Mouse (Mus musculus): ENCODE measurements around the gene Ostn.
"Not testable (repeated sequence)": the region's sequence is repeated elsewhere in the genome, so short reads cannot be mapped to it uniquely, and the experiment has no call there.

The Ostn gene

DNA sequence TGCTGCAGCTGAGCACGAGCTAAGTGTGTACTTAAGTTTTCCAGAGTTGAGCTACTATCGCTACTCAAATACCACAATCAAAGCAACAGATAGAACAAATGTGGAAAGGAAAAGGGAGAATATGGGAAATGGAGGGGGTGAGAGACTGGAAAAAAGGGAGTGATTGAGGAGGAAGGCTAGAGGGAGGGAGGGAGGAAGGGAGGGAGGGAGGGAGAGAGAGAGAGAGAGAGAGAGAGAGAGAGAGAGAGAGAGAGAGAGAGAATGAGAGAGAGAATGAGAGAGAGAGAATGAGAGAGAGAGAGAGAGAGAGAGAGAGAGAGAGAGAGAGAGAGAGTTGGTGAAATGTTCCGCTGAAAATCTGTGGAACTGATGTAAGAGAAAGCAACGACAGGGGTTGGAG is at the start of gene Ostn:
Gene Ostn (plus strand): TSS at position 301 of the 400 bp plus-strand sequence.
- H3K9me3 ChIP-seq (ENCODE audit: low read length); H3K4me3 ChIP-seq (replicated peaks; ENCODE audit: low read length); H3K36me3 ChIP-seq (ENCODE audit: insufficient read depth, low read length); H3K4me1 ChIP-seq (replicated peaks; ENCODE audit: low read depth, low read length); H3K27me3 ChIP-seq (ENCODE audit: insufficient read depth, low read length): not testable (repeated sequence)

DNA sequence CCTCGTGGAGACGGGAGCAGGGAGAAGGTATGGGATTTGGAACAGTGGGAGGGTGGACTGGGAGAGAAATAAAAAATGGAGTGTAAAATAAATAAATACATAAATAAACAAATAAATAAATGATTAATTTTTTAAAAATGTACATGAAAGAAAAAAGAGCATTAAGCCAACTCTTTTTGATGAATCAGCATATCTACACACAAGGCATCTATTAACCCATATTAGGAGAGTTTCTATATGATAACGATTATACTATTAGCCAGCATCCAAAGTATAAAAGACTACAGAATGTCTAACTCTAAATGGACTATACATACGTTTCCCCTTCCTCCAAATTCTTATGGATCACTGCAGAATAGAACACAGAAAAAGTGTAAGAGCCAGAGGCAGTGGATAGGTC is 38.5 kb upstream of the Ostn start:
- no peaks in the 10 kb centered on the region for H3K4me1 ChIP-seq (replicated peaks; ENCODE audit: low read depth, low read length)
- H3K27me3 ChIP-seq (ENCODE audit: insufficient read depth, low read length) = no peaks in the 10 kb centered on the region
- TF ChIP-seq POU5F1 (IDR thresholded peaks at IDR 0.05; ENCODE audit: borderline replicate concordance, low read length) (no peak), CTCF (conservative IDR thresholded peaks at IDR 0.05; ENCODE audit: low read length) (no peak), NANOG (IDR thresholded peaks at IDR 0.05; ENCODE audit: borderline replicate concordance, low read length) (no peak)
- H3K9me3 ChIP-seq (ENCODE audit: low read length) = no peaks in the 10 kb centered on the region
- no peak overlapping the region for H3K4me3 ChIP-seq (replicated peaks; ENCODE audit: low read length)
- H3K36me3 ChIP-seq (ENCODE audit: insufficient read depth, low read length) = no peaks in the 10 kb centered on the region

DNA sequence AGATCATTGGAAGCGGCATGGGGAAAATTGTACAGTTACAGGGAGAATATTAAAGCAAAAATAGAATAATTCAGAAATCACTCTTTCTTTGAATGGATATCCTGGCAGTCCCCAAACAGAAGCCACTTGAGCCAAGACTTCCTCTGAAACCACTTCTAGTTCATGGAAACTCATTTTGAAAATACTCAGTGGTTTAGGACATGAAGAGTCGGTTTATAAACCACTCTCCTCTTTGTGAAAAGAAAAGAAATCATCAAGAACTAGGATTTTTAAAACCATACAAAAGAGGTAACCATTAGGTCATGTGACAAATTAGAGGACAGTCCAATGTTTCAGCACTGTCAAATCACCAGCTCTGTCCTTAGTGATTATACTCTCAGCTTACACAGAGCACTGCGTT is 19.9 kb upstream of the Ostn start:
- no peaks in the 10 kb centered on the region for H3K27me3 ChIP-seq (ENCODE audit: insufficient read depth, low read length)
- no peaks in the 10 kb centered on the region for H3K4me1 ChIP-seq (replicated peaks; ENCODE audit: low read depth, low read length)
- H3K9me3 ChIP-seq (ENCODE audit: low read length) = no peaks in the 10 kb centered on the region
- TF ChIP-seq POU5F1 (IDR thresholded peaks at IDR 0.05; ENCODE audit: borderline replicate concordance, low read length) (no peak), CTCF (conservative IDR thresholded peaks at IDR 0.05; ENCODE audit: low read length) (no peak), NANOG (IDR thresholded peaks at IDR 0.05; ENCODE audit: borderline replicate concordance, low read length) (no peak)
- no peak overlapping the region for H3K4me3 ChIP-seq (replicated peaks; ENCODE audit: low read length)
- H3K36me3 ChIP-seq (ENCODE audit: insufficient read depth, low read length) = no peaks in the 10 kb centered on the region

DNA sequence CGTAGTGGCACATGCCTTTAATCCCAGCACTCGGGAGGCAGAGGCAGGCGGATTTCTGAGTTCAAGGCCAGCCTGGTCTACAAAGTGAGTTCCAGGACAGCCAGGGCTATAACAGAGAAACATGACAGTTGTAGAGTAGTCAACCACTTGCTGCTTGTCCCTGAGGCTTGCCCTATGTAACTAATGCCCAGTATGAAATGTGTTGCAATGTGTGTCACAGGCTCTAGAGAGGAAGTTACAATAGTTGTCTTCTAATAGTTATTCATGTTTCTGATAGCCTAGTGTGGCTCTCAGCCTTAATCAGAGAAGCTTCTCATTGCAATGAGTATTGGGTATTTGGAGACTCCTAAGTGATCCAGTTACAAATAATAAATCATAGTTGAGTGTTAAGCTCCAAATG is 10.8 kb upstream of the Ostn start:
- no peak for TF ChIP-seq NANOG (IDR thresholded peaks at IDR 0.05; ENCODE audit: borderline replicate concordance, low read length)
- TF ChIP-seq POU5F1 (IDR thresholded peaks at IDR 0.05; ENCODE audit: borderline replicate concordance, low read length) = no peak
- TF ChIP-seq CTCF (conservative IDR thresholded peaks at IDR 0.05; ENCODE audit: low read length) = no peak
- no peaks in the 10 kb centered on the region for H3K27me3 ChIP-seq (ENCODE audit: insufficient read depth, low read length)
- H3K36me3 ChIP-seq (ENCODE audit: insufficient read depth, low read length) = no peaks in the 10 kb centered on the region
- no peaks in the 10 kb centered on the region for H3K4me1 ChIP-seq (replicated peaks; ENCODE audit: low read depth, low read length)
- no peak overlapping the region for H3K4me3 ChIP-seq (replicated peaks; ENCODE audit: low read length)
- H3K9me3 ChIP-seq (ENCODE audit: low read length) = no peaks in the 10 kb centered on the region

DNA sequence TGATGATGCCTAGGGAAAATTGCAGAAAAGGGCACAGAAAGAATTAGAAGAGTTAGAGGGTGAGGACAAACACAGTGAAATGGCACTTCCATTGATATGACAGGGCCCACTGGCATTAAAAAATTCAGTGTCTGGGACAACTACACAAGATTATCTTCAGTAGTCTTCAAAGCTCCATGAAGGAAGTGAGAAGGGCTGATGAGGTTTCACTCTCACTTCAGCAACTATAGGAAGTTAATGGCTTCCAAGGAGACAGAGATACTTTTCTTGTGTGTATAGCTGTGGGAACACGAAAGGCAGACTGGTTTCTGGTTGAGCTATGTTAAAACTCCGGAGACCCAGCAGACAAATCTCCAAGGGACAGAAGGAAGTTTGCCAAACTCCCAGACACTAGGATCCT is 10.4 kb upstream of the Ostn start:
- TF ChIP-seq POU5F1 (IDR thresholded peaks at IDR 0.05; ENCODE audit: borderline replicate concordance, low read length) (no peak), CTCF (conservative IDR thresholded peaks at IDR 0.05; ENCODE audit: low read length) (no peak), NANOG (IDR thresholded peaks at IDR 0.05; ENCODE audit: borderline replicate concordance, low read length) (no peak)

DNA sequence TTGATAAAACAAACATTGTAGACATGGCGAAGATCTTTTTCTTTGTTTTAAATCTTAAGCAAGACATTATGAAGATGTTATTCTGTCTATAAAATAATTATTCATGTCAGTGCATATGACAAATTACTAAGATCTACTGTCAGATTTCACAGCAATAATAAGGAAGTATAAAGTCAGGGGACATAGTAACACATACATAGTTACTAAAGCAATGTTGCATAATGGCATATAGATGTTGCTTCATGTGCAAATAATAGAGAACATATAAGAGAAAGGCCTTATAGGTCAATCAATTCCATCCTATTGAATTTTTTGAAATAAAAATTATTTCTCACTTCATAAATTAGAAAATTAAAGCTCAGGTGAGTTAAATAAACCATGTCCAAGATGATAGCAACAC is 11.8 kb downstream of the Ostn start:
- Histone ChIP-seq H3K4me1 (replicated peaks; ENCODE audit: low read depth, low read length) (no peaks in the 10 kb centered on the region), H3K36me3 (ENCODE audit: insufficient read depth, low read length) (no peaks in the 10 kb centered on the region), H3K27me3 (ENCODE audit: insufficient read depth, low read length) (no peaks in the 10 kb centered on the region), H3K9me3 (ENCODE audit: low read length) (no peaks in the 10 kb centered on the region), H3K4me3 (replicated peaks; ENCODE audit: low read length) (no peak overlapping the region)
- TF ChIP-seq POU5F1 (IDR thresholded peaks at IDR 0.05; ENCODE audit: borderline replicate concordance, low read length) (no peak), CTCF (conservative IDR thresholded peaks at IDR 0.05; ENCODE audit: low read length) (no peak), NANOG (IDR thresholded peaks at IDR 0.05; ENCODE audit: borderline replicate concordance, low read length) (no peak)

More for the DNA sequence above, 10.4 kb upstream of the Ostn start:
- no peaks in the 10 kb centered on the region for H3K36me3 ChIP-seq (ENCODE audit: insufficient read depth, low read length)
- no peak overlapping the region for H3K4me3 ChIP-seq (replicated peaks; ENCODE audit: low read length)
- no peaks in the 10 kb centered on the region for H3K27me3 ChIP-seq (ENCODE audit: insufficient read depth, low read length)
- no peaks in the 10 kb centered on the region for H3K4me1 ChIP-seq (replicated peaks; ENCODE audit: low read depth, low read length)
- no peaks in the 10 kb centered on the region for H3K9me3 ChIP-seq (ENCODE audit: low read length)

DNA sequence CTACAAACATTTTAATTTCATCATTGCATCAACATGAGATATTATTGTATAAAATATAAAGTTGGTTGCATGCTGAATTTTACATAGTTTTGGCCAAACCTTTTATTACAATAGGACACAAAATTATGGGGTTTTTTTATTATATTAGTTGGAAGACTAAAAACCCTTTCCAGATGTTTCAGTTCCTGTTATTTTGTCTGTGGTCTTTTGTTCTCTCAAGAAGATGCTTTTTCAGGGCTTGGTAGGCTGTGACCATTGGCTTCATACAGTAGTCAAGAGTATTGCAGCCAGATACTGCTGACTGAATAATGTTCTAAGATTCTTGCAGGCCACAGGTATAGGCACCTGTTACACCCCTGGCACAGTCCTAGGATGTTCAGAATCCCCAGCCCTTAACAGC is 14.8 kb downstream of the Ostn start:
- no peak for TF ChIP-seq CTCF (conservative IDR thresholded peaks at IDR 0.05; ENCODE audit: low read length)
- TF ChIP-seq NANOG (IDR thresholded peaks at IDR 0.05; ENCODE audit: borderline replicate concordance, low read length) = no peak
- TF ChIP-seq POU5F1 (IDR thresholded peaks at IDR 0.05; ENCODE audit: borderline replicate concordance, low read length) = no peak
- Histone ChIP-seq H3K36me3 (ENCODE audit: insufficient read depth, low read length) (no peaks in the 10 kb centered on the region), H3K4me3 (replicated peaks; ENCODE audit: low read length) (no peak overlapping the region), H3K4me1 (replicated peaks; ENCODE audit: low read depth, low read length) (no peaks in the 10 kb centered on the region), H3K9me3 (ENCODE audit: low read length) (no peaks in the 10 kb centered on the region), H3K27me3 (ENCODE audit: insufficient read depth, low read length) (no peaks in the 10 kb centered on the region)

DNA sequence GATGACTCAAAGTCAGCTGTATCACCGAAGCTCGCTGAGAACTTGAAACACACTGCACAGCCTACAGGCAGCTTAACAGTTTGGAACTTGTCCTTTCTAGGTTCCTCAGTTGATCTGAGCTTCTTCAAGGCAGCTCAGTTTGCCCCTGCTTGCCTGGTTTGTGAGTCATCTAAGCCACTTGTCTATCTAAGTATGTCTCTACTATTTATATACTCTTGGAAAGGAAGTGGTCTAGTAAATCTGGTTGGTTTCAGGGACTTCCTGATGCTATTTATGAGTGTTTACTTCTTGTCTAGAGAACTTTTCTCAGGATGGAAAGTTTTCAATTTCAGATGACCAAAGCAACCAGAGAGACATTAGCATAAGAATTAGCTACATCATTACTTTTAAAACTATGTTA is 19.2 kb downstream of the Ostn start:
- TF ChIP-seq POU5F1 (IDR thresholded peaks at IDR 0.05; ENCODE audit: borderline replicate concordance, low read length) (no peak), CTCF (conservative IDR thresholded peaks at IDR 0.05; ENCODE audit: low read length) (no peak), NANOG (IDR thresholded peaks at IDR 0.05; ENCODE audit: borderline replicate concordance, low read length) (no peak)
- no peaks in the 10 kb centered on the region for H3K9me3 ChIP-seq (ENCODE audit: low read length)
- H3K4me3 ChIP-seq (replicated peaks; ENCODE audit: low read length) = no peak overlapping the region
- H3K4me1 ChIP-seq (replicated peaks; ENCODE audit: low read depth, low read length) = no peaks in the 10 kb centered on the region
- H3K36me3 ChIP-seq (ENCODE audit: insufficient read depth, low read length) = no peaks in the 10 kb centered on the region
- H3K27me3 ChIP-seq (ENCODE audit: insufficient read depth, low read length) = no peaks in the 10 kb centered on the region

DNA sequence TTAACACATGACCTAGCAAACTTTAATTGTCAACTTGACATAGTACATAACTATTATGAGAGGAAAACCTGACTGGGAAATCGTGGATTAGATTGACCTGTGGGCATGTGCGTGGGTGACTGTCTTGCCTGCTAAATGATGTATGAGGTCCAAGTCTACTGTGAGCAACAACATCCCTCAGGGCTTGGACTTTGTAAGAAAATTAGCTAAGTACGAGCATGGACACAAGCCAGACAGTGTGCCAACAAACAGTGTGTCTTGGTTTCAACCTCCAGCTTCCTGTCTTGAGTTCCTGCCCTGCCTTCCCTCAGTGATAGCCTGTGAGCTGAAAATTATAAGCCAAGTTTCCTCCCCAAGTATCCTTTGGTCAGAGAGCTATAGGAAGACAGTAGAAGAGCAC is 40.2 kb downstream of the Ostn start:
- Histone ChIP-seq H3K36me3 (ENCODE audit: insufficient read depth, low read length) (no peaks in the 10 kb centered on the region), H3K27me3 (ENCODE audit: insufficient read depth, low read length) (no peaks in the 10 kb centered on the region), H3K4me3 (replicated peaks; ENCODE audit: low read length) (no peak overlapping the region), H3K9me3 (ENCODE audit: low read length) (no peaks in the 10 kb centered on the region), H3K4me1 (replicated peaks; ENCODE audit: low read depth, low read length) (no peaks in the 10 kb centered on the region)
- TF ChIP-seq CTCF (conservative IDR thresholded peaks at IDR 0.05; ENCODE audit: low read length) (no peak), POU5F1 (IDR thresholded peaks at IDR 0.05; ENCODE audit: borderline replicate concordance, low read length) (no peak), NANOG (IDR thresholded peaks at IDR 0.05; ENCODE audit: borderline replicate concordance, low read length) (no peak)

All from E14TG2a.4 (cell line).